Mouse (Mus musculus) heart, postnatal 14 days (tissue): ENCODE data around the gene E2f2. TPM values are rescaled to one million over a fixed set of nuclear protein-coding genes. Genes with fewer than 3 reads are reported as not detected.
A peak's percentile ranks its signal among the peaks of the same experiment; 100 is the strongest.

Experiments
- DNase-seq, 2 experiments: peaks; one replicate each; pipeline ENCODE4 v3.0.0; 2021 to 2022
- intact Hi-C: fragments of 180-260 bp; cut with DNase I; formaldehyde crosslinking; loops from one replicate; pipeline ENCODE4 v1.15.1; 2025
- total RNA-seq, 2 experiments: library from RNA; stranded (reverse); gene quantifications; 2 replicates each; pipeline ENCODE4 v1.2.3; 2021

E2f2 gene
- total RNA-seq, 2 experiments from 2014 or later = 9.4 to 10.4 TPM

GRCm38 (mm10) chr4:136195629-136196028 lies 23.4 kb downstream of the E2f2 start:
- intact Hi-C loops = no loop called here
- no peak for DNase-seq

GRCm38 (mm10) chr4:136196201-136196600 lies 24.0 kb downstream of the E2f2 start:
- intact Hi-C loops = no loop called here
- no peak for DNase-seq

DNA sequence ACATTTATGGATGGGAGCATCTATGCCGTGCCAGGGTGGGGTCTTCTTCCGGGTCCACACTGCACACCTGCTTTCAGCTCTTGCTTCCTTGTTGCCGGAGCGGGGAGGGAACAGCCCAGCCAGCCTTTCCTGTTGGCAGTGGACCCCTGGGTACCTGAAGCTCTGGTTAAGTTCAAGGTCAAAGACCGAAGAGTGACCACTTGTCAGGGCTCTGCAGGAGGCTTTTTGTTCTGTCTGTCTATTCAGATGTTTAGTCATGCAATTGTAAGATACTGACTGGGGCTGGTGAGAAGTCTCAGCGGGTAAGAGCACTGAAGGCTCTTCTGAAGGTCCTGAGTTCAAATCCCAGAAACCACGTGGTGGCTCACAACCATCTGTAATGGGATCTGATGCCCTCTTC lies 26.7 kb downstream of the E2f2 start:
- no peak for DNase-seq
- intact Hi-C loops = no loop called here

GRCm38 (mm10) chr4:136199562-136200292 lies 27.5 kb downstream of the E2f2 start:
- intact Hi-C loops = loop anchor here (1.0 kb wide), 1 partner anchor 36 kb away; no protein-coding TSS in a partner anchor

GRCm38 (mm10) chr4:136202509-136202908 lies 30.3 kb downstream of the E2f2 start:
- peak; percentile 81 to 86 for DNase-seq
- intact Hi-C loops = loop anchor here (1.0 kb wide), 1 partner anchor 37 kb away; no protein-coding TSS in a partner anchor

More at GRCm38 (mm10) chr4:136199562-136200292, 27.5 kb downstream of the E2f2 start:
- peak; percentile 52 to 72 for DNase-seq

GRCm38 (mm10) chr4:136204775-136205174 lies 32.6 kb downstream of the E2f2 start:
- DNase-seq = no peak
- intact Hi-C loops = loop anchor here (5.0 kb wide), 1 partner anchor 118 kb away; no protein-coding TSS in a partner anchor

- peak; percentile 96 to 98 for DNase-seq
- intact Hi-C loops = loop anchor here (5.0 kb wide), 1 partner anchor 116 kb away; no protein-coding TSS in a partner anchor
Measured at GRCm38 (mm10) chr4:136206033-136206893, 34.1 kb downstream of the E2f2 start, which contains the start of gene Asap3. Gene Asap3, plus strand, starts transcription at chr4:136206365.

GRCm38 (mm10) chr4:136206943-136207342 lies 34.7 kb downstream of the E2f2 start:
- DNase-seq = peak; percentile 35 to 60
- intact Hi-C loops = loop anchor here (5.0 kb wide), 1 partner anchor 115 kb away; no protein-coding TSS in a partner anchor

DNA sequence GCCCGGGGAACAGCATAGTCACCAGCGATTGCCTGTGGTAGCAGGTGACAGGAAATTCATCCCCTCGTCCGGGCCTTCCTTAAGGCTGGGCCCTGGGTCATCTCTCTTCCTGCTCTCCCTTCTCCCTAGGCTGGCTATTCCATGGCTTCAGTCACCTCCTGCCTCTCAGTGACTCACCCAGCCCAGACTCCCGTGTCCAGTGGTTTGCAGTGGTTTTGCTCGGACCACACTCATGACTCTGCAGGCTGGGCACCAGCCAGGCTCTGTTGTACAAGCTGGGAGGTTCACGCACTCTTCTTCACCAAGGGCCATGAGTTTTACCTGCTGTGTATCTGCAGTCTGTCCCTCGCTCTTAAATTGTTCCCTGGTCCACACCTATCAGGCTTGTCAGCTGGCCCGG lies 38.7 kb downstream of the E2f2 start:
- intact Hi-C loops = no loop called here
- no peak for DNase-seq

GRCm38 (mm10) chr4:136213629-136214028 lies 41.4 kb downstream of the E2f2 start:
- DNase-seq = no peak
- intact Hi-C loops = no loop called here

GRCm38 (mm10) chr4:136214828-136215227 lies 42.6 kb downstream of the E2f2 start:
- DNase-seq = no peak
- intact Hi-C loops = no loop called here

DNA sequence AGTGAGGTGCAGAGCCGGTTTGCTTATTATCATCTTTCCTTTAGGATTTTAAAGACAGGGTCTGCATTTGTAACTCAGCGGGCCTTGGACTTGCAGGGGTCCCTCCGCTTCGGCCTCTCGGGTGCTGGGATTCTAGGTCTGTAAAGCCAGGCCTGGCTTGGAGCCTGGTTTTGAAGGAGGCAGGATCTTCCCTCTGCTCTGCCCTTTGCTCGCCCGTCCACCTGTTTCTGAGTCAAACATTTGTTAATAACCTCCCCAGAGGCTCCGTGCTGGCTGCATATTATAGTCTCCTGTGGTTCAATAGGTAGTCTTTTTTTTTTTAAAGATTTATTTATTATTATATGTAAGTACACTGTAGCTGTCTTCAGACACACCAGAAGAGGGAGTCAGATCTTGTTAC lies 43.4 kb downstream of the E2f2 start:
- intact Hi-C loops = no loop called here
- DNase-seq = no peak

- intact Hi-C loops = no loop called here
- DNase-seq = no peak
Measured at GRCm38 (mm10) chr4:136217063-136217462, 44.9 kb downstream of the E2f2 start.

GRCm38 (mm10) chr4:136218595-136219214 lies 46.5 kb downstream of the E2f2 start:
- DNase-seq = peak; percentile 83 to 91
- intact Hi-C loops = no loop called here

DNA sequence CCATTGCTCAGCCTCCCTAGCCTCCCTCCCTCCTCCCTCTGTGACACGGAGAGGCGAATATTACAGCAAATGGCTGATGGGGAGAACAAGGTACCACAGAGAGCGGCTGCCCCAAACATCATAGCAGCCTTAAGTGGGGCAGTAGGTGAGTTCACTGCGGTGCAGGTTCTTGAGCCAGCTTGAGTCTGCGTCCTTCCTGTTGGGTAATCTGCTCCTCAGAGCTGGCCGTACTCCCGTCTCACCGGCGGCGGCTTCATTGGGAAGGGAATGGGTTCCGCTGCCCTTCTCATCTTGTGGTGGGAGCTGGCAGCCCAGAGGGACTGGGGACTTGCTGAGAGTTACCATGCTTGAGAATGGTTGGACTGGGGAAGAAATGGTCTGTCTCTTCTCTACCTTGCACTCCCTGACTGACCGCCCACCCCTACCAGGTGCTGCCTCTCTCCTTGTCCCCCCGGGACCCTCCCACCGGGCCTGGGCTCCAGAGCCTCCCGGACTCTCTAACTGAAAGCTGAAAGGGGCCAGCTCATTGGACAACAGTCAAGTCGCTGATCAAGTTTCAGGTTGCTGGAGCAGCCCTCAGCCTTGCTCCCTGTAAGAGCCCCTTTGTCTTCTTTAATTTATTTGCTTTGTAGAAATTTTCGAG lies 48.1 kb downstream of the E2f2 start:
- intact Hi-C loops = no loop called here
- DNase-seq = peak in 1 of 2 experiments; percentile 26

GRCm38 (mm10) chr4:136223549-136224239 lies 51.5 kb downstream of the E2f2 start:
- DNase-seq = no peak
- intact Hi-C loops = no loop called here

DNA sequence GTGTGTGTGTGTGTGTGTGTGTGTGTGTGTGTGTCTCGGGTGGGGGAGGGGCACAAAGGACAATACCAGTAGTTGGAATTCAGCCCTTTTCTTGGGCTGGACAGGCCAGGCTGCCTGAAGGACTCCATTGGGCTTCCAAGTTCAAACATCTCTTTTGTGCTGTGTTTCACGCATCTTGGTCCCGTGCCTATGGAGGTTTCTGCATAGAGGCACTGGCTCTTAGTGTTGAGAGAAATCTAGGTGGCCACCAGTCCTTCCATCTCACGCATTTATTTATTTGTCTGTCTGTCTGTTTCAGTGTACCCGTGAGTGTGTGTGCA lies 52.0 kb downstream of the E2f2 start:
- DNase-seq = no peak
- intact Hi-C loops = no loop called here

- no peak for DNase-seq
- intact Hi-C loops = no loop called here
Measured at GRCm38 (mm10) chr4:136224677-136225460, 52.7 kb downstream of the E2f2 start.

GRCm38 (mm10) chr4:136227408-136227807 lies 55.2 kb downstream of the E2f2 start:
- no peak for DNase-seq
- intact Hi-C loops = no loop called here
